Mouse (Mus musculus) testis, adult 2 months (tissue): ENCODE results near the gene Dnajc3. TPM values are rescaled to one million over a fixed set of nuclear protein-coding genes. Genes with fewer than 3 reads are reported as not detected.

ENCODE experiments used
- H3K27ac ChIP-seq: fragments of 200-500 bp; 2 replicates; pipeline ENCODE4 v1.5.1; 2012; ENCODE audit warnings: low read depth, low read length; ENCODE audit not compliant: control insufficient read depth, insufficient read depth
- H3K27me3 ChIP-seq: fragments of 200-500 bp; 2 replicates; pipeline ENCODE4 v1.6.1; 2012; ENCODE audit warnings: mild to moderate bottlenecking, low read length, moderate library complexity; ENCODE audit not compliant: control insufficient read depth, insufficient read depth
- H3K36me3 ChIP-seq: fragments of 200-500 bp; 2 replicates; pipeline ENCODE4 v1.6.1; 2012; ENCODE audit warnings: mild to moderate bottlenecking, low read length; ENCODE audit not compliant: control insufficient read depth, insufficient read depth
- H3K4me1 ChIP-seq: fragments of 200-500 bp; 2 replicates; pipeline ENCODE4 v1.6.1; 2012; ENCODE audit warnings: low read length; ENCODE audit not compliant: control insufficient read depth, insufficient read depth
- H3K4me3 ChIP-seq: fragments of 200-500 bp; 2 replicates; pipeline ENCODE4 v1.5.1; 2012; ENCODE audit warnings: low read depth, mild to moderate bottlenecking, low read length, moderate library complexity, mixed read lengths; ENCODE audit not compliant: control insufficient read depth
- CTCF ChIP-seq: fragments of 200-500 bp; IDR thresholded peaks from 2 replicates; pipeline ENCODE4 v1.5.1; 2012; ENCODE audit warnings: low read depth, mild to moderate bottlenecking, inconsistent platforms, low read length, moderate library complexity; ENCODE audit not compliant: control insufficient read depth, insufficient read depth, insufficient replicate concordance
- POLR2A ChIP-seq: fragments of 200-500 bp; IDR thresholded peaks from 2 replicates; pipeline ENCODE4 v1.6.1; 2012; ENCODE audit warnings: low read depth, mild to moderate bottlenecking, inconsistent platforms, low read length, moderate library complexity; ENCODE audit not compliant: control insufficient read depth
- polyA plus RNA-seq: library from polyadenylated mRNA; depleted of rRNA; stranded (reverse); fragments of >200 nt; gene quantifications from 2 replicates; pipeline ENCODE4 v1.2.3, GENCODE M21; 2012; rRNA removed

Dnajc3 gene
- 10.9 and 14.9 TPM in 2 replicates for polyA plus RNA-seq

- peak within 1 kb of the TSS; percentile 93 for H3K4me3 ChIP-seq
- peaks cover 7% of the 10 kb centered on the region for H3K4me1 ChIP-seq
- H3K36me3 ChIP-seq: no peaks in the 10 kb centered on the region
- H3K27ac ChIP-seq: peak within 1 kb of the TSS; percentile 95
- TF ChIP-seq CTCF: no peak
- peak; percentile 80 for TF ChIP-seq POLR2A
- H3K27me3 ChIP-seq: no peaks in the 10 kb centered on the region
Observed at GRCm38 (mm10) chr14:118937533-118938492, at the start of gene Dnajc3. TSS of gene Dnajc3 (plus strand) at chr14:118937976.

- TF ChIP-seq POLR2A (no peak), CTCF (no peak)
- Histone ChIP-seq H3K4me3 (no peak overlapping the region), H3K27me3 (no peaks in the 10 kb centered on the region), H3K36me3 (no peaks in the 10 kb centered on the region), H3K4me1 (no peaks in the 10 kb centered on the region), H3K27ac (no peak overlapping the region)
Observed at GRCm38 (mm10) chr14:118890101-118890500, 47.7 kb upstream of the Dnajc3 start.

GRCm38 (mm10) chr14:118895228-118895627 is 42.5 kb upstream of the Dnajc3 start:
- TF ChIP-seq CTCF: no peak
- TF ChIP-seq POLR2A: no peak
- H3K36me3 ChIP-seq: peaks cover 1% of the 10 kb centered on the region; the same call in 1 of the 2 replicates
- no peak overlapping the region for H3K27ac ChIP-seq
- H3K27me3 ChIP-seq: no peaks in the 10 kb centered on the region
- no peak overlapping the region for H3K4me3 ChIP-seq
- no peaks in the 10 kb centered on the region for H3K4me1 ChIP-seq

GRCm38 (mm10) chr14:118895655-118896054 is 42.1 kb upstream of the Dnajc3 start:
- no peak overlapping the region for H3K4me3 ChIP-seq
- peaks cover 1% of the 10 kb centered on the region; the same call in 1 of the 2 replicates for H3K36me3 ChIP-seq
- H3K27me3 ChIP-seq: no peaks in the 10 kb centered on the region
- TF ChIP-seq CTCF (no peak), POLR2A (no peak)
- H3K4me1 ChIP-seq: no peaks in the 10 kb centered on the region
- no peak overlapping the region for H3K27ac ChIP-seq

- Histone ChIP-seq H3K27ac (no peak overlapping the region), H3K27me3 (no peaks in the 10 kb centered on the region), H3K4me1 (no peaks in the 10 kb centered on the region), H3K36me3 (peaks cover 1% of the 10 kb centered on the region; the same call in 1 of the 2 replicates), H3K4me3 (no peak overlapping the region)
- TF ChIP-seq CTCF: no peak
- TF ChIP-seq POLR2A: no peak
Observed at GRCm38 (mm10) chr14:118899940-118900339, 37.8 kb upstream of the Dnajc3 start.

- TF ChIP-seq POLR2A (no peak), CTCF (no peak)
- Histone ChIP-seq H3K27me3 (no peaks in the 10 kb centered on the region), H3K36me3 (peaks cover 1% of the 10 kb centered on the region; the same call in 1 of the 2 replicates), H3K4me1 (no peaks in the 10 kb centered on the region), H3K27ac (no peak overlapping the region), H3K4me3 (no peak overlapping the region)
Observed at GRCm38 (mm10) chr14:118900911-118901310, 36.9 kb upstream of the Dnajc3 start.

GRCm38 (mm10) chr14:118903397-118903796 is 34.4 kb upstream of the Dnajc3 start:
- Histone ChIP-seq H3K27me3 (no peaks in the 10 kb centered on the region), H3K4me1 (no peaks in the 10 kb centered on the region), H3K27ac (no peak overlapping the region), H3K4me3 (no peak overlapping the region), H3K36me3 (no peaks in the 10 kb centered on the region)
- TF ChIP-seq CTCF (no peak), POLR2A (no peak)
